Mouse (Mus musculus) stomach, postnatal 0 days (tissue): ENCODE results near the gene P2ry2. TPM values are rescaled to one million over a fixed set of nuclear protein-coding genes. Genes with fewer than 3 reads are reported as not detected.

Source experiments
- ATAC-seq: fragments of 200-750 bp; cut with Nextera tagmentation; 2 replicates; pipeline ENCODE4 v1.8.0; 2017; ENCODE audit not compliant: low FRiP score, low TSS enrichment
- DNase-seq: peaks from one replicate; pipeline ENCODE4 v3.0.0-alpha.2; 2016; ENCODE audit warnings: low spot score
- H3K27ac ChIP-seq: fragments of 300-500 bp; sonication (generic); replicated peaks from 2 replicates; pipeline ENCODE4 v1.5.1; 2014; ENCODE audit warnings: mild to moderate bottlenecking, control low read depth
- H3K27me3 ChIP-seq: fragments of 300-500 bp; sonication (generic); 2 replicates; pipeline ENCODE4 v1.6.1; 2014; ENCODE audit warnings: low read length; ENCODE audit not compliant: control insufficient read depth, insufficient read depth
- H3K36me3 ChIP-seq: fragments of 300-500 bp; sonication (generic); 2 replicates; pipeline ENCODE4 v1.6.1; 2014; ENCODE audit warnings: low read length, mixed read lengths; ENCODE audit not compliant: control insufficient read depth, insufficient read depth
- H3K4me1 ChIP-seq: fragments of 300-500 bp; sonication (generic); replicated peaks from 2 replicates; pipeline ENCODE4 v1.6.1; 2014; ENCODE audit warnings: antibody characterized with exemption; ENCODE audit not compliant: control insufficient read depth, insufficient read depth
- H3K4me2 ChIP-seq: fragments of 300-500 bp; sonication (generic); replicated peaks from 2 replicates; pipeline ENCODE4 v1.6.1; 2014; ENCODE audit warnings: low read depth, mild to moderate bottlenecking, control low read depth, moderate library complexity
- H3K4me3 ChIP-seq: fragments of 300-500 bp; sonication (generic); 2 replicates; pipeline ENCODE4 v1.5.1; 2014; ENCODE audit warnings: low read depth, low read length, control low read depth
- H3K9ac ChIP-seq: fragments of 300-500 bp; sonication (generic); 2 replicates; pipeline ENCODE4 v1.6.1; 2014; ENCODE audit warnings: mild to moderate bottlenecking, low read length, control low read depth, mixed read lengths
- H3K9me3 ChIP-seq: fragments of 300-500 bp; sonication (generic); 2 replicates; pipeline ENCODE4 v1.6.1; 2016; ENCODE audit warnings: low read length; ENCODE audit not compliant: control insufficient read depth
- CTCF ChIP-seq: IDR thresholded peaks from 2 replicates; pipeline ENCODE4 v1.5.1; 2016; ENCODE audit warnings: antibody characterized with exemption, low read depth, mild to moderate bottlenecking, moderate library complexity
- EP300 ChIP-seq: optimal IDR thresholded peaks from 2 replicates; pipeline ENCODE3; 2016; ENCODE audit warnings: antibody characterized with exemption
- WGBS: fragments of 180-500 bp; shearing (Covaris S2); extraction: QIAGEN DNeasy Blood & Tissue Kit; methylation state at CpG from one replicate; pipeline ENCODE4 v1.1.7; 2014; 5-methylcytosine and 5-hydroxymethylcytosine counted together
- polyA plus RNA-seq: library from polyadenylated mRNA; unstranded; fragments of >200 nt; fragmentation: Nextera tagmentation; extraction: Ambion mirVana; gene quantifications from 2 replicates; pipeline ENCODE4 v1.2.1, GENCODE M21; 2015

The P2ry2 gene
- polyA plus RNA-seq, 1 experiment from 2014 or later: 5.7 TPM

- DNase-seq: no peak
- no peak overlapping the region for H3K4me2 ChIP-seq
- no peaks in the 10 kb centered on the region; the same call in 1 of the 2 replicates for H3K4me1 ChIP-seq
- TF ChIP-seq EP300: no peak
- TF ChIP-seq CTCF: no peak
- no peaks in the 10 kb centered on the region for H3K36me3 ChIP-seq
- H3K9me3 ChIP-seq: no peaks in the 10 kb centered on the region
- no peak for ATAC-seq
- no peak overlapping the region for H3K4me3 ChIP-seq
- WGBS: 50% methylated on average over 6 of the region's 6 CpGs
- H3K9ac ChIP-seq: no peak overlapping the region
- H3K27ac ChIP-seq: no peak overlapping the region
- H3K27me3 ChIP-seq: no peaks in the 10 kb centered on the region
These were observed 16.8 kb upstream of the P2ry2 start for GRCm38 (mm10) chr7:101029446-101029845.

- Histone ChIP-seq H3K27ac (no peak overlapping the region), H3K4me3 (no peak overlapping the region), H3K36me3 (no peaks in the 10 kb centered on the region), H3K4me2 (no peak overlapping the region), H3K9me3 (no peaks in the 10 kb centered on the region), H3K4me1 (no peaks in the 10 kb centered on the region; the same call in 1 of the 2 replicates), H3K9ac (no peak overlapping the region), H3K27me3 (no peaks in the 10 kb centered on the region)
- 85% methylated on average over 9 of the region's 9 CpGs for WGBS
- DNase-seq (no peak), ATAC-seq (no peak)
- no peak for TF ChIP-seq CTCF
- no peak for TF ChIP-seq EP300
These were observed 16.3 kb upstream of the P2ry2 start for GRCm38 (mm10) chr7:101028991-101029390.

- Histone ChIP-seq H3K27me3 (no peaks in the 10 kb centered on the region), H3K4me2 (no peak overlapping the region), H3K9ac (no peak overlapping the region), H3K4me1 (no peaks in the 10 kb centered on the region; the same call in 1 of the 2 replicates), H3K9me3 (no peaks in the 10 kb centered on the region), H3K4me3 (no peak overlapping the region), H3K27ac (no peak overlapping the region), H3K36me3 (no peaks in the 10 kb centered on the region)
- WGBS: 79% methylated on average over 5 of the region's 5 CpGs
- TF ChIP-seq CTCF (no peak), EP300 (no peak)
- DNase-seq (no peak), ATAC-seq (no peak)
These were observed 15.7 kb upstream of the P2ry2 start for GRCm38 (mm10) chr7:101028444-101028757.

- no peak overlapping the region for H3K4me3 ChIP-seq
- DNase-seq (no peak), ATAC-seq (no peak)
- no peak overlapping the region for H3K4me2 ChIP-seq
- TF ChIP-seq EP300: no peak
- no peak for TF ChIP-seq CTCF
- no peaks in the 10 kb centered on the region for H3K9me3 ChIP-seq
- no peaks in the 10 kb centered on the region; the same call in 1 of the 2 replicates for H3K4me1 ChIP-seq
- H3K9ac ChIP-seq: no peak overlapping the region
- WGBS: 86% methylated on average over 10 of the region's 10 CpGs
- H3K36me3 ChIP-seq: no peaks in the 10 kb centered on the region
- H3K27me3 ChIP-seq: no peaks in the 10 kb centered on the region
- no peak overlapping the region for H3K27ac ChIP-seq
These were observed 15.2 kb upstream of the P2ry2 start for GRCm38 (mm10) chr7:101027623-101028443.

GRCm38 (mm10) chr7:101026836-101027235 lies 14.2 kb upstream of the P2ry2 start:
- TF ChIP-seq EP300 (no peak), CTCF (no peak)
- no peak for DNase-seq
- no peak for ATAC-seq
- Histone ChIP-seq H3K4me3 (no peak overlapping the region), H3K36me3 (no peaks in the 10 kb centered on the region), H3K4me1 (no peaks in the 10 kb centered on the region; the same call in 1 of the 2 replicates), H3K4me2 (no peak overlapping the region), H3K9me3 (no peaks in the 10 kb centered on the region), H3K9ac (no peak overlapping the region), H3K27ac (no peak overlapping the region), H3K27me3 (no peaks in the 10 kb centered on the region)
- 40% methylated on average over 5 of the region's 5 CpGs for WGBS

- H3K4me3 ChIP-seq: no peak overlapping the region
- TF ChIP-seq EP300: no peak
- TF ChIP-seq CTCF: no peak
- H3K27ac ChIP-seq: no peak overlapping the region
- no peak overlapping the region for H3K4me2 ChIP-seq
- H3K36me3 ChIP-seq: no peaks in the 10 kb centered on the region
- no peak overlapping the region for H3K9ac ChIP-seq
- ATAC-seq (no peak), DNase-seq (no peak)
- no peaks in the 10 kb centered on the region; the same call in 1 of the 2 replicates for H3K27me3 ChIP-seq
- no peaks in the 10 kb centered on the region for H3K9me3 ChIP-seq
- no peaks in the 10 kb centered on the region for H3K4me1 ChIP-seq
- 49% methylated on average over 6 of the region's 6 CpGs for WGBS
These were observed 4.8 kb upstream of the P2ry2 start for GRCm38 (mm10) chr7:101017492-101017891.
